Mouse (Mus musculus) hindlimb bud, embryonic 11.5 days (tissue): Measurements from ENCODE around the gene Hcrtr1.

ENCODE experiments used
- DNase-seq: peaks from one replicate; pipeline ENCODE4 v3.0.0-alpha.2; 2012; ENCODE audit warnings: low read depth, low spot score; ENCODE audit errors: extremely low spot score

Hcrtr1 gene

DNA sequence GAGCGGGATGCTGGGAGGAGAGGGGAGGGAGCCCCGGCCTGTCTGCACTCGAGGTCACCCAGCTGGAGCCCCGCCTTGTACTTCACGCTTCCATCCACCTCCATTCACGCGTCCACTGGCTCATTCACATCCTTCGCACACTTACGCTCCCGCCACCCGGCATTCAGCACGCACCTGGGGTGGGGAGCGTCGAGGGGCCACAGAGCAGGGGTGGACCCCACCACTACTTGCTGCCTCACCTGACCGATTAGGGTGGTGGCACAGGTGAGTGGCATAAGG is at the start of gene Hcrtr1:
Gene Hcrtr1, minus strand, starts transcription at position 146 of the 279 bp plus-strand sequence.
- no peak for DNase-seq

DNA sequence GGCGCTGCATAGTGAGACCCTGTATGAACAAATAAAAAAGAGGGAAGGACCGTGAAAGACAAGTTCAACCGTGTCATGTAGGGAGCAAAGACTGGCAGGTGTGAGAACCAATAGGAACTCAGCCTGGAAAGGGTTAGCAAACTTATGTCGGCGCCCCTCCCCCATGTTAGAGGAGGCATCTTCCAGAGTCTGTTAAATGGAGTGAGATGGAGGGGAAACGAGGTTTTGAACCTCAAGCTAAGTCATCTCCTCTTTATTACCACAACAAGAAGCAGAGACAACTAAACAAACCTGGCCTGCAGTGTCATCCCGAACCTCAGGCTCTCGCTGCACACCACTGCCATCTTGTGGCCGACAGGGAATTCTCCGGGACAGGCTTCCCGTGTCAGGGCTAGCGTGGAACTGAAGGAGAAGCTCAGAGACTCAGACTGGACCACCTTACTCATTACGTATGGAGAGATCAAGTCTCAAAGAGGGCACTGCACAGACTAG is 49.7 kb upstream of the Hcrtr1 start:
- DNase-seq: peak; percentile 54

GRCm38 (mm10) chr4:130186891-130187290 is 47.7 kb upstream of the Hcrtr1 start:
- DNase-seq: no peak

- DNase-seq: no peak
Measured at GRCm38 (mm10) chr4:130186450-130186849, 47.3 kb upstream of the Hcrtr1 start.

- no peak for DNase-seq
Measured at GRCm38 (mm10) chr4:130183879-130184278, 44.7 kb upstream of the Hcrtr1 start.

- DNase-seq: no peak
Measured at GRCm38 (mm10) chr4:130183023-130183422, 43.9 kb upstream of the Hcrtr1 start.

DNA sequence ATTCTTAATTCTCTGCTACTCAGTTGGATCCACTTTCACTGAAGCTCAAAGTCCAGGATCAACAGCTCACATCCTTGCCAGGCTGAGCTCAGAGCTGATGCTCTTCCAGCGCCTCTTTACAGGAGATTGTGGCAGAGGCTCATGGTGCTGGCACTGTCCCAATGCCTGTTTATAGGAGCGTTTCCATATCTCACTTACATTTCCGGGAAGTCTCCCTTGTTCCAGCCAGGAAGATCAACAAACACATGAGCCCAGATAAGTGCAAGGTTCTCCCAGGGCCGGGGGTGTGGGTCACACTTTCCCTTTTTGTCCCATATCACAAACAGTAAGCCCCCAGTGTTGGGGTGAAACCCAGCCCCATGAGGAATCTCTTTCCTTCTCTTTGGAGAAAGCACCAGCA is 42.7 kb upstream of the Hcrtr1 start:
- DNase-seq: no peak

DNA sequence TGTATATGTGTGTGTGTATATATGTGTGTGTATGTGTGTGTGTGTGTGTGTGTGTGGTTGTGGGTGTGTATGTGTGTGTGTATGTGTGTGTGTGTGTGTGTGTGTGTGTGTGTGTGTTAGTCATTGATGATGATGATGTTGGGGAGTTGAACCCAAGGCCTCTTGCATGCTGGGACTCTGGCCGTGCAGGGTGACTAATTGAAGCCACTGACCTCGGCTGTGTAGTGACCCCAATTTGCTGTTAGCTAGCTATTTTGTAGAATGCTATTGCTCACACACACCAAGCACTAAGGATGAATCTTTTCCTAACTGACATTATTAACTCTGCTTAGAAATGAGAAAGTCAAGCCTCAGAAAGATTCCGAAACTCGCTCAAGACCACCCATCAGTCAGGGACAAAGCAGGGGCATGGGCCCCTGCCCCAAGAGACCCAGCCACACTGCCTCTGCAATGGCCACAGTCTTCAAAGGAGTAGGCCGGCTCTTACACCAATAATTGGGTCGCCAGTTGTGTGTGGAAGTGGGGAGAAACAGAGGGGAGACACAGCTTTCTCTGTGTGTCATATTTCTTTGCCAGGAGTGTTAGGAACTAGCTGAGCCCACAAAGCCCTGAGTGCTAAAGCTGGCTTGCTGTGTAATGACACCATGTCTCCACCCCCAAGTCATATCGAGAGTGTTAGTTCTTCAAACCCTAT is 41.9 kb upstream of the Hcrtr1 start:
- no peak for DNase-seq

DNA sequence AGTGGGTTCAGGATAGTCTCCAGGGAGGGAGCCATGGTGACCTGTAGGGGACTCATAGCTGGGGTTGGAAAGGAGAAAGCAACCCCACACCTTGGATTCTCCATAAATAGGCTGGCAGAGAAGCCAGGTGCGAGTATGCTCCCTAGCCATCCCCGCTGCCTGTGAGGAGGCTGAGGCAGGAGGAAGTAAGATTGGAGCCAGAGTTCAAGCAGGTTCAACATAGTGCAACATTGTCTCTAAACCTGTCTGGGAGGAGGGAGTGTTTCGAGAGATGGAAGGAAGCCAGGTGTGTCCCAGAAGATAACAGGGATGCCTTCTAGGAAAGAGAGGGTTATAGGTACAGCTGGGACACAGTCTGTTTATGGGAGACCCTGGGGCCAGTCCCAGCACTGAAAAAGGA is 40.7 kb upstream of the Hcrtr1 start:
- no peak for DNase-seq

- DNase-seq: no peak
Measured at GRCm38 (mm10) chr4:130177536-130177935, 38.4 kb upstream of the Hcrtr1 start.

GRCm38 (mm10) chr4:130177087-130177486 is 37.9 kb upstream of the Hcrtr1 start:
- no peak for DNase-seq

GRCm38 (mm10) chr4:130176156-130176720 is 37.1 kb upstream of the Hcrtr1 start:
- no peak for DNase-seq

DNA sequence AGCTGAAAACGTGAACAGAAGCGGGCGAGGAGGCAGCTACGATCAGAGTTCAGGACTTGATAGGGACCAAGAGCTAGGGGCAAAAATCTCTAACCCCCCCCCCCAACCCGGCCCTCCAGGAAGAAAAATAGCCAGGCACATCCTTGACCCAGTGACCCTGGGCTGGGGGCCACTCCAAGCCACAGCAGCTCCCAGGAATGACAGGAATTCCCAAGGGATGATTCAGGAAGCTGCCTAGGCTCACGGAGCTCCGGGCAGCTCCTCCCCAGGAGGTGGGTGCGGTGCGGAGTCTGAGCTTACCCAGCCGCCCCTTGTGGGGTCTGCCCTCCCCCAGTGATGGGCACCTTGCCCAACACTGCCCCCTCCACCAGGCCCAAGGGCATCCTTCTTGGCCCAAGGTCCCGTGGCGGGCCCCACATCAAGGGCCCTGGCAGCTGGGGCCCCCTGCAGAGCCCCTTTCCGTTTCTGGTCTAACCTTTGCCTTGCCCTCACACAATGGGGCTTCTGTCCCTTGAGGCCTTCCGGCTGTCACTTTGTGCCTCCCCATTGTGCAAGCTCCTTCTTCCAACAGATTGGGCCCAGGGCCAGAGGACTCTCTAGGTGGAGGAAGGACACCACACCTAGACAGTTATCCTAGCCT is 36.0 kb upstream of the Hcrtr1 start, which contains the start of gene Tinagl1:
Gene Tinagl1, minus strand, starts transcription at position 51 of the 640 bp plus-strand sequence.
- DNase-seq: no peak

GRCm38 (mm10) chr4:130174335-130175031 is 35.3 kb upstream of the Hcrtr1 start:
- DNase-seq: no peak

GRCm38 (mm10) chr4:130173911-130174311 is 34.8 kb upstream of the Hcrtr1 start:
- DNase-seq: no peak

DNA sequence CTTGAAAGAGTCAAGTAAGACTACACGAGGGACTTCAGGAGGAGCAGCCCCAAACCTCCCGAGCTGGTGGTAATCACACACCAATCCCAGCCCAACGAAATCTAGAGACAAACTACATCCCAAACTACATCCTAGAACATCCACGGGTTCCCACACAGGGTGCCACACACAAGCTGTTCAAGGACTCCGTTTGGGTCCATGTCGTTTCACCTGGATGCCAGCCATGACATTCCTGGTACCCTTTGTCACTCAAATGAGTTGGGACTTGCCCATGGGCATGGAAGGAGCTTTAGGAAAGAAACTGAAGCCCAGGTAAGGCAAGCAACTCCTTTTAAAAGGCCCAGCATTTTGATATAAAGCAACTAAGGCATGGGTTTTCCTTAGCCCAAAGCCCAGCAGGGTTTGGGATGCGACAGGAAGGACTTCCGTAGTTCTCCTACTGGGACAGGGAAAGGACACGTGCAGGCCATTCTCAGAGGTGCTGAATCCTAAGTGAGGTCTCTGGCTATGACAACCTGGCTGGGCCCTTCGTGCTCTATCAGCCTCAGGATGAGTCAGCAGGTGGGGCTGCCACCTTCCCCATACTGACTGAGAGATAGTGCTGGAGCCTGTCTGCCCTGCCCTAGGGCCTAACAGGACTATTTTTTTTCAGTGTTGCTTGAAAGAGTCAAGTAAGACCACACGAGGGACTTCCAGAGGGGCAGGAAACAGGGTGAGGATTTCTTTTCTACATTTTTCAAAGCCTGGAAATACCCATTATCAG is 34.1 kb upstream of the Hcrtr1 start:
- DNase-seq: no peak

GRCm38 (mm10) chr4:130171951-130172765 is 33.0 kb upstream of the Hcrtr1 start:
- DNase-seq: no peak

GRCm38 (mm10) chr4:130170362-130170761 is 31.2 kb upstream of the Hcrtr1 start:
- no peak for DNase-seq

GRCm38 (mm10) chr4:130169411-130169971 is 30.3 kb upstream of the Hcrtr1 start:
- no peak for DNase-seq
